Mouse (Mus musculus) thymus, postnatal 10 days (tissue): ENCODE data around the gene Gm5565.
"Not testable (repeated sequence)": the region's sequence is repeated elsewhere in the genome, so short reads cannot be mapped to it uniquely, and the experiment has no call there.

ENCODE experiments used
- DNase-seq, 2 experiments: peaks; one replicate each; pipeline ENCODE4 v3.0.0; 2021; ENCODE audit warnings: low spot score in 2 of 2

Gm5565 gene

GRCm38 (mm10) chr5:146160439-146160838, at the start of gene Gm5565:
Gene Gm5565, minus strand, starts transcription at chr5:146160539.
- not testable (repeated sequence) for DNase-seq

- DNase-seq, result no peak
Measured at GRCm38 (mm10) chr5:146205537-146205936, 45.2 kb upstream of the Gm5565 start.

GRCm38 (mm10) chr5:146203921-146204320, 43.6 kb upstream of the Gm5565 start:
- no peak for DNase-seq

GRCm38 (mm10) chr5:146200580-146200979, 40.2 kb upstream of the Gm5565 start:
- DNase-seq, result no peak

- DNase-seq, result no peak
Measured at GRCm38 (mm10) chr5:146199540-146199939, 39.2 kb upstream of the Gm5565 start.

- no peak for DNase-seq
Measured at GRCm38 (mm10) chr5:146199073-146199472, 38.7 kb upstream of the Gm5565 start.

GRCm38 (mm10) chr5:146193360-146193759, 33.0 kb upstream of the Gm5565 start:
- no peak for DNase-seq

- no peak for DNase-seq
Measured at GRCm38 (mm10) chr5:146190501-146191269, 30.3 kb upstream of the Gm5565 start.

GRCm38 (mm10) chr5:146190093-146190492, 29.8 kb upstream of the Gm5565 start:
- DNase-seq, result no peak

GRCm38 (mm10) chr5:146188712-146189111, 28.4 kb upstream of the Gm5565 start:
- no peak for DNase-seq

- DNase-seq, result no peak
Measured at GRCm38 (mm10) chr5:146188144-146188543, 27.8 kb upstream of the Gm5565 start.

GRCm38 (mm10) chr5:146187441-146187840, 27.1 kb upstream of the Gm5565 start:
- peak; percentile 18 to 60 for DNase-seq

GRCm38 (mm10) chr5:146185204-146185603, 24.9 kb upstream of the Gm5565 start, which contains the start of gene 1700001J03Rik:
Gene 1700001J03Rik, minus strand, starts transcription at chr5:146185304.
- DNase-seq, result not testable (repeated sequence)

GRCm38 (mm10) chr5:146172744-146173143, 12.4 kb upstream of the Gm5565 start:
- not testable (repeated sequence) for DNase-seq

- not testable (repeated sequence) for DNase-seq
Measured at GRCm38 (mm10) chr5:146170621-146171020, 10.3 kb upstream of the Gm5565 start, which contains the start of gene Gm6309. Gene Gm6309, minus strand, starts transcription at chr5:146170721.

GRCm38 (mm10) chr5:146158326-146158725, 2.0 kb downstream of the Gm5565 start:
- not testable (repeated sequence) for DNase-seq

- no peak for DNase-seq
Measured at GRCm38 (mm10) chr5:146150454-146150853, 9.9 kb downstream of the Gm5565 start.

GRCm38 (mm10) chr5:146147903-146148302, 12.4 kb downstream of the Gm5565 start:
- peak; percentile 9 to 34 for DNase-seq
